Mouse (Mus musculus): ENCODE results near the gene Rab36.

DNA sequence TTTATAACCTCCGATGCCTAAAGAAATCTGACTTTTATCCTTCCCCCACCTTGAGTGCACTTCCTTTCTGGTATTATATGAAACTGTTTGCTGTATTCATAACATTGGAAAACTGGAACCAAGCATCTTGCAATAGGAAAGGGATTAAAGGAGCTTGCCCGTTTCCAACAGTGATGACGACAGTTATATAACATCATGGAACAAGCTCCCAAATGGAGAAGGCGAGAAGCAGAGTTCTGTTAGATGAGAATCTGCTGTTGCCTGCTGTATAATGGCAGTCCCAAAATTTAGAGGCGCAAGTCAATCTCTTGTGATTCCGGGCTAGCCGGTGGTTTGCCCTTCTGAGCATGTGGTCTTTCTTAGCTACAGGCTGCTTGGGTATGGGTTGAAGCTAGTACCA, 58.4 kb downstream of the Rab36 start:
- TF ChIP-seq CTCF (IDR thresholded peaks at IDR 0.05; ENCODE audit: insufficient read depth, low read length) (no peak), POLR2A (IDR thresholded peaks at IDR 0.05; ENCODE audit: borderline replicate concordance, extremely low read depth, low read depth, low read length) (no peak)
